Mouse (Mus musculus) heart, embryonic 13.5 days (tissue): ENCODE data around the gene Galntl6. TPM values are rescaled to one million over a fixed set of nuclear protein-coding genes. Genes with fewer than 3 reads are reported as not detected.

Experiments
- ATAC-seq: fragments of 200-750 bp; cut with Nextera tagmentation; 2 replicates; pipeline ENCODE4 v1.8.0; 2017; ENCODE audit warnings: moderate TSS enrichment; ENCODE audit not compliant: insufficient number of reproducible peaks, low FRiP score, low TSS enrichment; ENCODE audit errors: extremely low read depth
- H3K27ac ChIP-seq: fragments of 300-500 bp; sonication (generic); replicated peaks from 2 replicates; pipeline ENCODE4 v1.5.1; 2015; ENCODE audit warnings: moderate library complexity, mild to moderate bottlenecking, inconsistent platforms
- H3K27me3 ChIP-seq: fragments of 300-500 bp; sonication (generic); replicated peaks from 2 replicates; pipeline ENCODE4 v1.6.1; 2015; ENCODE audit warnings: mild to moderate bottlenecking, inconsistent platforms
- H3K36me3 ChIP-seq: fragments of 300-500 bp; sonication (generic); 2 replicates; pipeline ENCODE4 v1.6.1; 2015; ENCODE audit warnings: mild to moderate bottlenecking, inconsistent platforms
- H3K4me1 ChIP-seq: fragments of 300-500 bp; sonication (generic); 2 replicates; pipeline ENCODE4 v1.6.1; 2015; ENCODE audit warnings: inconsistent platforms
- H3K4me2 ChIP-seq: fragments of 300-500 bp; sonication (generic); 2 replicates; pipeline ENCODE4 v1.6.1; 2015; ENCODE audit warnings: inconsistent platforms, mild to moderate bottlenecking, moderate library complexity
- H3K4me3 ChIP-seq: fragments of 300-500 bp; sonication (generic); 2 replicates; pipeline ENCODE4 v1.5.1; 2015; ENCODE audit warnings: moderate library complexity, mild to moderate bottlenecking, inconsistent platforms
- H3K9ac ChIP-seq: fragments of 300-500 bp; sonication (generic); 2 replicates; pipeline ENCODE4 v1.6.1; 2015; ENCODE audit warnings: inconsistent platforms, mild to moderate bottlenecking, moderate library complexity
- H3K9me3 ChIP-seq: fragments of 300-500 bp; sonication (generic); 2 replicates; pipeline ENCODE4 v1.6.1; 2016; ENCODE audit warnings: inconsistent platforms
- WGBS: fragments of 180-500 bp; shearing (Covaris S2); methylation state at CpG from one replicate; pipeline ENCODE4 v1.1.7; 2015; ENCODE audit warnings: mixed read lengths; 5-methylcytosine and 5-hydroxymethylcytosine counted together
- polyA plus RNA-seq: library from polyadenylated mRNA; unstranded; fragments of >200 nt; fragmentation: Nextera tagmentation; extraction: Ambion mirVana; gene quantifications from 2 replicates; pipeline ENCODE4 v1.2.1, GENCODE M21; 2015

Gene Galntl6
- 0.05 and 0.35 TPM in 2 replicates for polyA plus RNA-seq

GRCm38 (mm10) chr8:58912196-58912839 lies at the start of gene Galntl6:
Gene Galntl6, minus strand, starts transcription at chr8:58912640.
- H3K36me3 ChIP-seq: no peaks in the 10 kb centered on the region
- under 1% methylated on average over 37 of the region's 37 CpGs for WGBS
- no peaks in the 10 kb centered on the region for H3K9me3 ChIP-seq
- no peak within 1 kb of the TSS for H3K27ac ChIP-seq
- peak within 1 kb of the TSS; percentile 98 for H3K4me2 ChIP-seq
- peak within 1 kb of the TSS; percentile 74 for H3K9ac ChIP-seq
- H3K4me1 ChIP-seq: peaks cover 11% of the 10 kb centered on the region
- no peak for ATAC-seq
- peak within 1 kb of the TSS; percentile 70 for H3K4me3 ChIP-seq
- H3K27me3 ChIP-seq: peaks cover 31% of the 10 kb centered on the region

GRCm38 (mm10) chr8:58957195-58957739 lies 44.8 kb upstream of the Galntl6 start:
- ATAC-seq: no peak
- H3K4me1 ChIP-seq: no peaks in the 10 kb centered on the region
- H3K9me3 ChIP-seq: no peaks in the 10 kb centered on the region
- H3K27ac ChIP-seq: no peak overlapping the region
- no peak overlapping the region for H3K4me2 ChIP-seq
- no peak overlapping the region for H3K4me3 ChIP-seq
- H3K27me3 ChIP-seq: no peaks in the 10 kb centered on the region
- H3K36me3 ChIP-seq: no peaks in the 10 kb centered on the region
- H3K9ac ChIP-seq: no peak overlapping the region
- WGBS: 84% methylated on average over 5 of the region's 5 CpGs

GRCm38 (mm10) chr8:58943773-58944172 lies 31.3 kb upstream of the Galntl6 start:
- 60% methylated on average over 4 of the region's 4 CpGs for WGBS
- ATAC-seq: no peak
- H3K27me3 ChIP-seq: no peaks in the 10 kb centered on the region

GRCm38 (mm10) chr8:58931066-58931465 lies 18.6 kb upstream of the Galntl6 start:
- Histone ChIP-seq H3K9me3 (no peaks in the 10 kb centered on the region), H3K27ac (no peak overlapping the region), H3K4me2 (no peak overlapping the region), H3K9ac (no peak overlapping the region), H3K4me3 (no peak overlapping the region), H3K36me3 (no peaks in the 10 kb centered on the region), H3K4me1 (no peaks in the 10 kb centered on the region), H3K27me3 (no peaks in the 10 kb centered on the region)
- WGBS: 71% methylated on average over 1 of the region's 1 CpGs
- no peak for ATAC-seq

More at GRCm38 (mm10) chr8:58943773-58944172, 31.3 kb upstream of the Galntl6 start:
- Histone ChIP-seq H3K9ac (no peak overlapping the region), H3K4me1 (no peaks in the 10 kb centered on the region), H3K36me3 (no peaks in the 10 kb centered on the region), H3K4me2 (no peak overlapping the region), H3K4me3 (no peak overlapping the region), H3K27ac (no peak overlapping the region), H3K9me3 (no peaks in the 10 kb centered on the region)

GRCm38 (mm10) chr8:58915142-58915541 lies 2.7 kb upstream of the Galntl6 start:
- ATAC-seq: no peak
- Histone ChIP-seq H3K4me1 (peaks cover 11% of the 10 kb centered on the region), H3K9ac (no peak overlapping the region), H3K36me3 (no peaks in the 10 kb centered on the region), H3K4me3 (no peak overlapping the region), H3K9me3 (no peaks in the 10 kb centered on the region), H3K27me3 (peaks cover 31% of the 10 kb centered on the region), H3K4me2 (no peak overlapping the region), H3K27ac (no peak overlapping the region)
- 60% methylated on average over 2 of the region's 2 CpGs for WGBS

GRCm38 (mm10) chr8:58913640-58913968 lies 1.2 kb upstream of the Galntl6 start:
- ATAC-seq: no peak
- Histone ChIP-seq H3K27ac (no peak overlapping the region), H3K4me2 (peak overlapping the region; percentile 98; the same call in 1 of the 2 replicates), H3K4me3 (no peak overlapping the region; the same call in 1 of the 2 replicates), H3K27me3 (peaks cover 31% of the 10 kb centered on the region), H3K9ac (no peak overlapping the region), H3K9me3 (no peaks in the 10 kb centered on the region), H3K36me3 (no peaks in the 10 kb centered on the region), H3K4me1 (peaks cover 11% of the 10 kb centered on the region)
- WGBS: 56% methylated on average over 3 of the region's 3 CpGs

GRCm38 (mm10) chr8:58912840-58913639 lies 600 bp upstream of the Galntl6 start:
- Histone ChIP-seq H3K27me3 (peaks cover 31% of the 10 kb centered on the region), H3K36me3 (no peaks in the 10 kb centered on the region), H3K4me2 (peak overlapping the region; percentile 98), H3K9me3 (no peaks in the 10 kb centered on the region), H3K4me3 (peak overlapping the region; percentile 70), H3K27ac (no peak overlapping the region), H3K9ac (peak overlapping the region; percentile 74), H3K4me1 (peaks cover 11% of the 10 kb centered on the region)
- 3% methylated on average over 30 of the region's 30 CpGs for WGBS
- no peak for ATAC-seq

GRCm38 (mm10) chr8:58911677-58912076 lies 763 bp downstream of the Galntl6 start, which contains the start of gene BC030500:
Gene BC030500, plus strand, starts transcription at chr8:58911755.
- no peaks in the 10 kb centered on the region for H3K36me3 ChIP-seq
- H3K9me3 ChIP-seq: no peaks in the 10 kb centered on the region
- peak within 1 kb of the TSS; percentile 74 for H3K9ac ChIP-seq
- no peak for ATAC-seq
- H3K4me3 ChIP-seq: peak within 1 kb of the TSS; percentile 70
- H3K27ac ChIP-seq: no peak within 1 kb of the TSS
- H3K27me3 ChIP-seq: peaks cover 31% of the 10 kb centered on the region
- H3K4me2 ChIP-seq: peak within 1 kb of the TSS; percentile 98
- H3K4me1 ChIP-seq: peaks cover 11% of the 10 kb centered on the region
- WGBS: 13% methylated on average over 14 of the region's 14 CpGs

- Histone ChIP-seq H3K4me1 (no peaks in the 10 kb centered on the region), H3K27me3 (no peaks in the 10 kb centered on the region), H3K4me3 (no peak overlapping the region), H3K27ac (no peak overlapping the region), H3K4me2 (no peak overlapping the region), H3K9ac (no peak overlapping the region), H3K36me3 (no peaks in the 10 kb centered on the region), H3K9me3 (no peaks in the 10 kb centered on the region)
- 35% methylated on average over 2 of the region's 2 CpGs for WGBS
- ATAC-seq: no peak
Observed at GRCm38 (mm10) chr8:58904465-58904864, 8.0 kb downstream of the Galntl6 start.

- H3K4me3 ChIP-seq: no peak overlapping the region
- H3K4me1 ChIP-seq: no peaks in the 10 kb centered on the region
- no peaks in the 10 kb centered on the region for H3K9me3 ChIP-seq
- no peak overlapping the region for H3K27ac ChIP-seq
- no peak overlapping the region for H3K9ac ChIP-seq
- H3K36me3 ChIP-seq: no peaks in the 10 kb centered on the region
- H3K4me2 ChIP-seq: no peak overlapping the region
- no peaks in the 10 kb centered on the region for H3K27me3 ChIP-seq
- 56% methylated on average over 6 of the region's 6 CpGs for WGBS
- ATAC-seq: no peak
Observed at GRCm38 (mm10) chr8:58895960-58896359, 16.5 kb downstream of the Galntl6 start.

- ATAC-seq: no peak
Observed at GRCm38 (mm10) chr8:58890591-58890990, 21.8 kb downstream of the Galntl6 start.

More at GRCm38 (mm10) chr8:58890591-58890990, 21.8 kb downstream of the Galntl6 start:
- Histone ChIP-seq H3K4me3 (no peak overlapping the region), H3K4me1 (no peaks in the 10 kb centered on the region), H3K36me3 (no peaks in the 10 kb centered on the region), H3K27ac (no peak overlapping the region), H3K9ac (no peak overlapping the region), H3K27me3 (no peaks in the 10 kb centered on the region), H3K9me3 (no peaks in the 10 kb centered on the region), H3K4me2 (no peak overlapping the region)
- 84% methylated on average over 3 of the region's 3 CpGs for WGBS
